Mouse (Mus musculus) midbrain, embryonic 13.5 days (tissue): Measurements from ENCODE around the gene Sppl2b. TPM values are rescaled to one million over a fixed set of nuclear protein-coding genes. Genes with fewer than 3 reads are reported as not detected.
"Not testable (repeated sequence)": the region's sequence is repeated elsewhere in the genome, so short reads cannot be mapped to it uniquely, and the experiment has no call there.

Experiments used
- ATAC-seq: fragments of 200-750 bp; cut with Nextera tagmentation; 2 replicates; pipeline ENCODE4 v1.8.0; 2017; ENCODE audit warnings: mild to moderate bottlenecking, moderate TSS enrichment, moderate library complexity
- H3K27ac ChIP-seq: fragments of 300-500 bp; sonication (generic); 2 replicates; pipeline ENCODE4 v1.5.1; 2015; ENCODE audit warnings: inconsistent platforms, mild to moderate bottlenecking, moderate library complexity
- H3K27me3 ChIP-seq: fragments of 300-500 bp; sonication (generic); 2 replicates; pipeline ENCODE4 v1.6.1; 2015; ENCODE audit warnings: mild to moderate bottlenecking, inconsistent platforms
- H3K36me3 ChIP-seq: fragments of 300-500 bp; sonication (generic); 2 replicates; pipeline ENCODE4 v1.6.1; 2015; ENCODE audit warnings: mild to moderate bottlenecking, inconsistent platforms
- H3K4me1 ChIP-seq: fragments of 300-500 bp; sonication (generic); replicated peaks from 2 replicates; pipeline ENCODE4 v1.6.1; 2015; ENCODE audit warnings: inconsistent platforms
- H3K4me2 ChIP-seq: fragments of 300-500 bp; sonication (generic); replicated peaks from 2 replicates; pipeline ENCODE4 v1.6.1; 2015; ENCODE audit warnings: moderate library complexity, mild to moderate bottlenecking, inconsistent platforms
- H3K4me3 ChIP-seq: fragments of 300-500 bp; sonication (generic); replicated peaks from 2 replicates; pipeline ENCODE4 v1.5.1; 2015; ENCODE audit warnings: mild to moderate bottlenecking, inconsistent platforms
- H3K9ac ChIP-seq: fragments of 300-500 bp; sonication (generic); replicated peaks from 2 replicates; pipeline ENCODE4 v1.6.1; 2015; ENCODE audit warnings: mild to moderate bottlenecking, inconsistent platforms
- H3K9me3 ChIP-seq: fragments of 300-500 bp; sonication (generic); 2 replicates; pipeline ENCODE4 v1.6.1; 2016; ENCODE audit warnings: mild to moderate bottlenecking, inconsistent platforms
- WGBS: fragments of 180-500 bp; shearing (Covaris S2); methylation state at CpG from one replicate; pipeline ENCODE4 v1.1.7; 2015; 5-methylcytosine and 5-hydroxymethylcytosine counted together
- polyA plus RNA-seq: library from polyadenylated mRNA; unstranded; fragments of >200 nt; fragmentation: Nextera tagmentation; extraction: Ambion mirVana; gene quantifications from 2 replicates; pipeline ENCODE4 v1.2.1, GENCODE M21; 2015

The Sppl2b gene
- polyA plus RNA-seq, 1 experiment from 2014 or later: 61.1 TPM

- Histone ChIP-seq H3K4me2 (no peak overlapping the region), H3K4me3 (no peak overlapping the region), H3K27me3 (peaks cover 20% of the 10 kb centered on the region), H3K36me3 (no peaks in the 10 kb centered on the region), H3K9ac (no peak overlapping the region), H3K27ac (no peak overlapping the region), H3K4me1 (peaks cover 7% of the 10 kb centered on the region), H3K9me3 (no peaks in the 10 kb centered on the region)
- no peak for ATAC-seq
- WGBS: 72% methylated on average over 7 of the region's 7 CpGs
These were observed 40.3 kb upstream of the Sppl2b start for GRCm38 (mm10) chr10:80814800-80815199.

DNA sequence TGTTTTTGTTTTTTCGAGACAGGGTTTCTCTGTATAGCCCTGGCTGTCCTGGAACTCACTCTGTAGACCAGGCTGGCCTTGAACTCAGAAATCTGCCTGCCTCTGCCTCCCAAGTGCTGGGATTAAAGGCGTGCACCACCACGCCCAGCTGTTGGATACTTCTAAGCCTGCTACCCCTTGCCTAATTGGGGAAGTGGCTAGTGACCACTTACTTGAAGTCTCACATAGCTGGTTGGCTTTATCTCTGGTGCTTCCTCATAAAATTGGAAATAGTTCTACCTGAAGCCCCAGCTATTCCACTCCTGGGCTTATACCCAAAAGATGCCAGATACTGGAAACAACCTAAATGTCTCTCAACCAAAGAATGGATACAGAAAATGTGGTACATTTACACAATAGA lies 38.8 kb upstream of the Sppl2b start:
- H3K9ac ChIP-seq, H3K4me3 ChIP-seq, H3K36me3 ChIP-seq, H3K4me2 ChIP-seq, H3K9me3 ChIP-seq, H3K27me3 ChIP-seq, ATAC-seq, H3K4me1 ChIP-seq, H3K27ac ChIP-seq: not testable (repeated sequence)
- WGBS: 87% methylated on average over 3 of the region's 3 CpGs

DNA sequence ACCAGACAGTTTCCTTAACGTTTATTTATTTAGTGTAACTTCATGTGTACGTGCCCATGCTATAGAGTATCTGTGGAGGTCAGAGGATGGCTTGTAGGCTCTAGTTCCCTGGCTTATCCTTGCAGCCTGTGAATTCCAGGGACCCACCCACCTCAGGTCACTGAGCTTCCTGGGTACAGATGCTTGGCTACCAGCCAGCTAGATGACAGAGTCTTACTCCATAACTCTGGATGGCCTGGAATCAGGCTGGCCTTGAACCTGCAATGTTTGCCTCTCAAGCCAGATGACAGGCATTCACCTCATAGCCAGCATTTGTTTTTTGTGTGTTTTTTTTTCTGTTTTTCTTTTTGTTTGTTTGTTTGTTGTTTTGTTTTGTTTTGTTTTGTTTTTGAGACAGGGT lies 37.9 kb upstream of the Sppl2b start:
- Histone ChIP-seq H3K4me2 (no peak overlapping the region), H3K4me1 (no peaks in the 10 kb centered on the region), H3K9me3 (no peaks in the 10 kb centered on the region), H3K27ac (no peak overlapping the region), H3K27me3 (peaks cover 5% of the 10 kb centered on the region; the same call in 1 of the 2 replicates), H3K9ac (no peak overlapping the region), H3K4me3 (no peak overlapping the region), H3K36me3 (no peaks in the 10 kb centered on the region)
- 78% methylated on average over 2 of the region's 2 CpGs for WGBS
- no peak for ATAC-seq

DNA sequence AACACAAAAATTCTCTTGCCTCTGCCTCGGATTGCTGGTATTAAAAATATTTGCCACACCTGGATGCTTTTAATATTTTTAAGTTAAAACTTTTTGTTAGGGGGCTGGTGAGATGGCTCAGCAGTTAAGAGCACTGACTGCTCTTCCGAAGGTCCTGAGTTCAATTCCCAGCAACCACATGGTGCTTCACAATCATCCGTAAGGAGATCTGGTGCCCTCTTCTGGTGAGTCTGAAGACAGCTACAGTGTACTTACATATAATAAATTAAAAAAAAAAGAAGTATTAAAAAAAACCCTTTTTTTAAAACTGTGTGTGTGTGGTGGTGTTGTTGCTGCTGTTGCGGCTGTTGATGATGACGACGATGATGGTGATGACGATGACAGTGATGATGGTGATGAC lies 37.1 kb upstream of the Sppl2b start:
- H3K27ac ChIP-seq, H3K4me3 ChIP-seq, H3K27me3 ChIP-seq, H3K4me2 ChIP-seq, H3K36me3 ChIP-seq, ATAC-seq, H3K9ac ChIP-seq, H3K9me3 ChIP-seq, H3K4me1 ChIP-seq: not testable (repeated sequence)
- 81% methylated on average over 7 of the region's 7 CpGs for WGBS

- Histone ChIP-seq H3K9ac (no peak overlapping the region), H3K9me3 (no peaks in the 10 kb centered on the region), H3K4me3 (no peak overlapping the region), H3K4me1 (no peaks in the 10 kb centered on the region), H3K36me3 (no peaks in the 10 kb centered on the region), H3K4me2 (no peak overlapping the region), H3K27ac (no peak overlapping the region), H3K27me3 (no peaks in the 10 kb centered on the region)
- WGBS: 56% methylated on average over 6 of the region's 6 CpGs
- no peak for ATAC-seq
These were observed 36.3 kb upstream of the Sppl2b start for GRCm38 (mm10) chr10:80818599-80819281.

DNA sequence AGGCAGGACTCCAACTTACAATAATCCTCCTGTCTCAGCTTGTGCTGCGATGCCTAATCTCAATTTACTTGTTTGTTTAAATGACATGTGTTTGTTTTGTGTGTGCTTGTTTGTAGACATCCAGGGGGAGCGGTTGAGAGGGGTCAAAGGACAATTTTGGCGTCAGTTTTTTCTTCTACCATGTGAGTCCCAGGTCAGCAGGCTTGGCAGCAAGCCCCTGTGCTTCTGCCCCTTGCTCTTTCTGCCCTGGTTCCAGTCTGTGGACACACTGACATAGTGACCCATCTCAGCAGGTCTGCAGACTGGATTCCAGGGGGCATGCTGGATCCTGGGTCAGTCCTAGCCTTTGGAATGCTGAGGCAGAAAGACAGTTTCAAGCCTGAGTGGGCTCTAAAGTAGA lies 35.7 kb upstream of the Sppl2b start:
- WGBS: 53% methylated on average over 3 of the region's 3 CpGs
- Histone ChIP-seq H3K27ac (no peak overlapping the region), H3K9me3 (no peaks in the 10 kb centered on the region), H3K4me2 (no peak overlapping the region), H3K36me3 (no peaks in the 10 kb centered on the region), H3K4me1 (no peaks in the 10 kb centered on the region), H3K9ac (no peak overlapping the region), H3K4me3 (no peak overlapping the region), H3K27me3 (no peaks in the 10 kb centered on the region)
- no peak for ATAC-seq

DNA sequence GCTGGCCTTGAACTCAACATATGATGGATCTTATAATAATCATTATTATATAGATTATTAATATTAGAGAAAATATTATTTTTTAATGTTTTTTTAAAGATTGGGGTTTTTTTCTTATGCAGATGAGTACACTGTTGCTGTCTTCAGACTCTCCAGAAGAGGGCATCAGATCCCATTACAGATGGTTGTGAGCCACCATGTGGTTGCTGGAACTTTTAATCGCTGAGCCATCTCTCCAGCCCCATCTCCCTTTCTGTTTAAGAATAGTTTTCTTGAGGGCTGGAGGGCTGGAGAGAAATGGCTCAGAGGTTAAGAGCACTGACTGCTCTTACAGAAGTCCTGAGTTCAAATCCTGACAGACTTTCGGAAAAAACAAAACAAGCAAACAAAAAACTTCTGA lies 33.1 kb upstream of the Sppl2b start:
- ATAC-seq: no peak
- H3K9ac ChIP-seq: no peak overlapping the region
- H3K4me3 ChIP-seq: no peak overlapping the region
- H3K27me3 ChIP-seq: no peaks in the 10 kb centered on the region
- no peaks in the 10 kb centered on the region for H3K9me3 ChIP-seq
- 46% methylated on average over 2 of the region's 2 CpGs for WGBS
- H3K27ac ChIP-seq: no peak overlapping the region
- no peak overlapping the region for H3K4me2 ChIP-seq
- H3K4me1 ChIP-seq: no peaks in the 10 kb centered on the region
- no peaks in the 10 kb centered on the region for H3K36me3 ChIP-seq

DNA sequence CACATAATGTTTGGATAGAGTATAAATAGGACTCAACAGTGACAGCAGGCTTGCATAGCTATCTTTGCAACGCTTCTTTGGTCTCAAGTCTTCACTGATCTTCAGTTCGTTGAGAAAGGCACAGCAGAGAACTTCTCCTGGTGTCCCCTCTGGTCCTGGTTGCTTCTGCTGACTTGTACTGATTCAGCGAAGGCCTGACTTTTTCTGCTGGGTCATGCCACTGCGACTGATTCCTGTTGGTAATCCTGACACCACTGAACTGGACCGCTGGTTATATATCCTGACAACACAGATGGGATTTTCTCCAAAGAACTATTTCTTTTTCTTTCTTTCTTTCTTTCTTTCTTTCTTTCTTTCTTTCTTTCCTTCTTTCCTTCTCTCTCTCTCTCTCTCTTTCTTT lies 32.5 kb upstream of the Sppl2b start:
- Histone ChIP-seq H3K9me3 (no peaks in the 10 kb centered on the region), H3K27ac (no peak overlapping the region), H3K9ac (no peak overlapping the region), H3K4me1 (peaks cover 2% of the 10 kb centered on the region), H3K4me2 (no peak overlapping the region), H3K27me3 (no peaks in the 10 kb centered on the region), H3K36me3 (no peaks in the 10 kb centered on the region), H3K4me3 (no peak overlapping the region)
- ATAC-seq: no peak
- WGBS: 89% methylated on average over 5 of the region's 5 CpGs

- H3K27ac ChIP-seq: no peak overlapping the region
- H3K27me3 ChIP-seq: no peaks in the 10 kb centered on the region
- no peak overlapping the region for H3K4me3 ChIP-seq
- peaks cover 10% of the 10 kb centered on the region for H3K4me1 ChIP-seq
- no peak for ATAC-seq
- H3K9ac ChIP-seq: no peak overlapping the region
- no peak overlapping the region for H3K4me2 ChIP-seq
- H3K9me3 ChIP-seq: no peaks in the 10 kb centered on the region
- 82% methylated on average over 1 of the region's 1 CpGs for WGBS
- H3K36me3 ChIP-seq: peaks cover under 1% of the 10 kb centered on the region; the same call in 1 of the 2 replicates
These were observed 31.8 kb upstream of the Sppl2b start for GRCm38 (mm10) chr10:80823316-80823715.

GRCm38 (mm10) chr10:80823847-80824643 lies 31.0 kb upstream of the Sppl2b start:
- H3K27me3 ChIP-seq: no peaks in the 10 kb centered on the region
- no peak overlapping the region for H3K9ac ChIP-seq
- no peaks in the 10 kb centered on the region for H3K9me3 ChIP-seq
- H3K4me3 ChIP-seq: no peak overlapping the region
- no peak overlapping the region for H3K27ac ChIP-seq
- H3K4me2 ChIP-seq: no peak overlapping the region
- peaks cover 5% of the 10 kb centered on the region for H3K36me3 ChIP-seq
- H3K4me1 ChIP-seq: peaks cover 14% of the 10 kb centered on the region
- WGBS: 69% methylated on average over 8 of the region's 8 CpGs
- no peak for ATAC-seq

DNA sequence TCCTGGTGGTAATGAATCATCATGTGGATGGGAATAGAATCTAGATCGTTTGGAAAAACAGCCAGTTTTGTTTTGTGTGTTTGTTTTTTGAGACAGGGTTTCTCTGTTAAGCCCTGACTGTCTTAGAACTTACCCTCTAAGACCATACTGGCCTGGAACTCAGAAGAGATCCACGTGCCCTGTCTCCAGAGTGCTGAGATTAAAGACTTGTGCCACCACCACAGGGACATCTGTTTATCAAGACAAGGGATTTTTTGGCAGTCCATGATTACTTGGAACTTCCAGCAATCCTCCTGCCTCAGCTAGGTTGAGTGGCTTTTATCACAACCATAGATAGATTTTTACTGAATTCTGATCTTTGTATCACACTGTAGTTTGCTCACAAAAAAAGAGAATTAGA lies 30.2 kb upstream of the Sppl2b start:
- 76% methylated on average over 2 of the region's 2 CpGs for WGBS
- H3K27ac ChIP-seq: no peak overlapping the region
- H3K36me3 ChIP-seq: peaks cover 13% of the 10 kb centered on the region
- no peak overlapping the region for H3K9ac ChIP-seq
- H3K4me3 ChIP-seq: no peak overlapping the region
- peaks cover 22% of the 10 kb centered on the region for H3K4me1 ChIP-seq
- H3K9me3 ChIP-seq: no peaks in the 10 kb centered on the region
- no peak for ATAC-seq
- no peak overlapping the region for H3K4me2 ChIP-seq
- H3K27me3 ChIP-seq: no peaks in the 10 kb centered on the region

DNA sequence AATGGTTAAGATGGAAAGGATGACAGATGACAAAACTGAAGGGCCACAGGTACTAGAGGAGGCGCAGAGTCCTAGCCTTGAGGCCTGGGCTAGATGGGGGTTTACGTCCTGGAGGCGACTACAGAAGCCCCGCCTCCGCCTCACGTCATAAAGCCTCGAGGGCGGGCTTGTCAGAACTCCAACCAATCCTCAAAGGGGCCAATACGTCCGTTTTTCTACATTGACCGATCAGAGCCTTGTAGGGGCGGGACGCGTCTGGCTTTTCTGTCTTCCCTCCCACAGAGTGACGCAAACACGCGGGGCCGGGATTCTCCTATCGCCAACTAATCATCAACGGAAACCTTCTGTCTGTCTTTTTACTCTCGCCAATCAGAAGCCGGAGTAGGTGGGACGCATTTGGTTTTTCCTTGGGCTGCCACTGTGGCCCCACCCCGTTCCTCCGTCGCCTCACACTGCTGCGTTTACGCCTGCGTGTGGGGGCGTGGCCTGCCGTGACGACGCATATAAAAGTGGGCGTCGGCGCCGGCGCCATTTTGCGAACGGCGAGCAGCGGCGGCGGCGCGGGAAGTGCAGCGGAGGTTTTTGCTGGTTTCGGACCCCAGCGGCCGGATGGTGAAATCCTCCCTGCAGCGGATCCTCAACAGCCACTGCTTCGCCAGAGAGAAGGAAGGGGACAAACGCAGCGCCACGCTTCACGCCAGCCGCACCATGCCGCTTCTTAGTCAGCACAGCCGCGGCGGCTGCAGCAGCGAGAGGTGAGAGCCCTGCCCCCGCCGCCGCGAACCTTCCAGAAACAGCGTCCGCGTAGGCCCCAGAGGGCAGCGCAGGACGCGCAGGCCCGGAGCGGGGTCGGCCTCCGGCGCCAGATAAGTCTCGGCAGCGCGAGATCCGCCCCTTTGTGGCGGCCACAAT lies 28.7 kb upstream of the Sppl2b start, which contains the start of gene Oaz1:
TSS of gene Oaz1 (plus strand) at position 506 of the 912 bp plus-strand sequence.
- Histone ChIP-seq H3K9ac (peak within 1 kb of the TSS; percentile 92), H3K36me3 (peaks cover 25% of the 10 kb centered on the region), H3K9me3 (no peaks in the 10 kb centered on the region), H3K27me3 (no peaks in the 10 kb centered on the region), H3K4me1 (peaks cover 36% of the 10 kb centered on the region), H3K4me3 (peak within 1 kb of the TSS; percentile 86), H3K27ac (peak within 1 kb of the TSS; percentile 94), H3K4me2 (peak within 1 kb of the TSS; percentile 100)
- peak; percentile 97 for ATAC-seq
- under 1% methylated on average over 70 of the region's 82 CpGs for WGBS
